Mouse (Mus musculus) heart, adult 2 months (tissue): ENCODE measurements around the gene Camkk2. TPM values are rescaled to one million over a fixed set of nuclear protein-coding genes. Genes with fewer than 3 reads are reported as not detected.

Source experiments
- DNase-seq, 2 experiments: peaks; one replicate each; pipeline ENCODE4 v3.0.0; 2021
- H3K27ac ChIP-seq: fragments of 200-600 bp; 2 replicates; pipeline ENCODE4 v1.8.1; 2022
- H3K27me3 ChIP-seq: fragments of 200-500 bp; 2 replicates; pipeline ENCODE4 v1.6.1; 2012; ENCODE audit warnings: mild to moderate bottlenecking, low read length, inconsistent platforms, mixed read lengths; ENCODE audit not compliant: control insufficient read depth, insufficient read depth
- H3K36me3 ChIP-seq: fragments of 200-500 bp; 2 replicates; pipeline ENCODE4 v1.6.1; 2012; ENCODE audit warnings: low read length, inconsistent platforms; ENCODE audit not compliant: control insufficient read depth, insufficient read depth
- H3K4me1 ChIP-seq: fragments of 200-500 bp; 2 replicates; pipeline ENCODE4 v1.6.1; 2011; ENCODE audit warnings: low read length; ENCODE audit not compliant: control insufficient read depth, insufficient read depth
- H3K4me3 ChIP-seq: fragments of 200-600 bp; 2 replicates; pipeline ENCODE4 v1.8.1; 2022
- H3K79me2 ChIP-seq: fragments of 200-500 bp; replicated peaks from 2 replicates; pipeline ENCODE4 v1.6.1; 2012; ENCODE audit warnings: mild to moderate bottlenecking, inconsistent platforms, low read length, moderate library complexity, mixed read lengths; ENCODE audit not compliant: control insufficient read depth, insufficient read depth
- H3K9ac ChIP-seq: fragments of 200-500 bp; 2 replicates; pipeline ENCODE4 v1.6.1; 2012; ENCODE audit warnings: low read depth, mild to moderate bottlenecking, control low read depth, inconsistent platforms, low read length, mixed read lengths
- CTCF ChIP-seq: fragments of 200-600 bp; IDR thresholded peaks from 2 replicates; pipeline ENCODE4 v1.8.1; 2022; ENCODE audit warnings: antibody characterized with exemption, mild to moderate bottlenecking, moderate library complexity
- EP300 ChIP-seq: fragments of 200-500 bp; IDR thresholded peaks from 2 replicates; pipeline ENCODE4 v1.6.1; 2011; ENCODE audit warnings: low read depth, low read length, control low read depth; ENCODE audit not compliant: insufficient read depth
- POLR2A ChIP-seq: fragments of 200-500 bp; IDR thresholded peaks from 2 replicates; pipeline ENCODE4 v1.6.1; 2011; ENCODE audit warnings: mild to moderate bottlenecking, low read depth, low read length, control low read depth; ENCODE audit not compliant: insufficient read depth
- WGBS: fragments of 180-500 bp; shearing (Covaris S2); methylation state at CpG from one replicate; pipeline ENCODE4 v1.1.7; 2018; 5-methylcytosine and 5-hydroxymethylcytosine counted together
- intact Hi-C: fragments of 180-260 bp; cut with DNase I; formaldehyde crosslinking; loops from one replicate; pipeline ENCODE4 v1.15.1; 2025
- polyA plus RNA-seq: library from polyadenylated mRNA; depleted of rRNA; stranded (reverse); fragments of >200 nt; gene quantifications from 2 replicates; pipeline ENCODE4 v1.2.3, GENCODE M21; 2012
- total RNA-seq, 2 experiments: library from RNA; stranded (reverse); gene quantifications; 2 replicates each; pipeline ENCODE4 v1.2.3; 2021

Gene Camkk2
- total and polyA plus RNA-seq, 3 experiments: 9.3 to 13.6 (median 10.2) TPM

DNA sequence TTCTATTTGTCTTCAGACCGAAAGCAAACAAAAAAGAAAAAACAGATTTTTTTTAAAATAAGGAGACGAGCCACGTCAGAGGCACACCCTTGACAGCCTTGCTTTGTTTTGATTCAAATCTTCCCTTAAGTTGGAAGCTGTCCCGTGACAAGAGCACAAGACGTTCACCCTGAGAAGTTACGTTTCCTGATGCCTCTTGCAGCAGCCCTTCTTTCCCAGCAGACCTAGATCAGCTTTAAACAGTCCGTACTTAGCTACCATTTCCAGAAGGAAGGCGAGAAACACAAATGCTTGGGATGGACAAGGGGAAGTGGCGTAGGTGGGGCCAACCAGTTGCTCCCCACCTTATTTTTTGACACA is 80.5 kb downstream of the Camkk2 start:
- Histone ChIP-seq H3K27ac (peak overlapping the region; percentile 28), H3K4me1 (peaks cover 2% of the 10 kb centered on the region), H3K4me3 (no peak overlapping the region), H3K79me2 (no peaks in the 10 kb centered on the region), H3K27me3 (no peaks in the 10 kb centered on the region), H3K36me3 (no peaks in the 10 kb centered on the region), H3K9ac (no peak overlapping the region)
- 52% methylated on average over 9 of the region's 9 CpGs for WGBS
- TF ChIP-seq CTCF (no peak), POLR2A (no peak), EP300 (no peak)
- intact Hi-C loops: no loop called here
- no peak for DNase-seq

DNA sequence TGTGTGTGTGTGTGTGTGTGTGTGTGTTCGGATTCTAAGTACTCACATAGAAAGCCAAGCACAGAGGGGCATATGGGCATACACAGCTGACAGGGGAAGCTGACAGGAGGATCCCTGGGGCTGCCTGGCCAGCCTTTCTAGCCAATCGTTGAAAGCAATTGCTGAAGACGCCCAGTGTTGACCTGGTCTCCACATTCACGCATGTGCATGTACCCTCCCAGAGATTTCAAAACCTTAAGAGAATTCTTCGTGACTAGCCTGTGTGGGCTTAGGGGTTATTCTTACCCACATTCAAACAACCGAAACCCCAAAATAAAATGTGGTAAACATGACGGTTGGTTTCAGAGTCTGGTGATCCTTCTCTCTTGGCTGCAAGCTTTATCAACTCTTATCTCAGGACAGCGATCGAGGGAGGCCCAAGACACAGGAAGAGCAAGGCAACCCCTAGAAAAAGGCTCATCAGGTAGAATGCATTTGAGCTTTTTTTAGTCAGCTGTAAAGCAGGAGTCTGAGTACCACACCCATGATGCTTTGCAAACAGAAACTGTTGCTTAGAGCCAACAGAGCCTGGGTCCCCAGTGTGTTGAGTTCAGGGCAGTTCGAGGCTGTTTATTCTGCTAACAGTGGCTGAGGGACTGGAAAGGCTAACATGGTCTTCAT is 81.0 kb downstream of the Camkk2 start:
- peak in 1 of 2 experiments; percentile 21 for DNase-seq
- H3K4me3 ChIP-seq: no peak overlapping the region
- no peaks in the 10 kb centered on the region for H3K36me3 ChIP-seq
- no peaks in the 10 kb centered on the region for H3K27me3 ChIP-seq
- no peak for TF ChIP-seq EP300
- no peak for TF ChIP-seq POLR2A
- TF ChIP-seq CTCF: no peak
- H3K9ac ChIP-seq: no peak overlapping the region; the same call in 1 of the 2 replicates
- H3K27ac ChIP-seq: no peak overlapping the region; the same call in 1 of the 2 replicates
- WGBS: 61% methylated on average over 10 of the region's 10 CpGs
- peaks cover 3% of the 10 kb centered on the region for H3K4me1 ChIP-seq
- intact Hi-C loops: no loop called here
- no peaks in the 10 kb centered on the region for H3K79me2 ChIP-seq

DNA sequence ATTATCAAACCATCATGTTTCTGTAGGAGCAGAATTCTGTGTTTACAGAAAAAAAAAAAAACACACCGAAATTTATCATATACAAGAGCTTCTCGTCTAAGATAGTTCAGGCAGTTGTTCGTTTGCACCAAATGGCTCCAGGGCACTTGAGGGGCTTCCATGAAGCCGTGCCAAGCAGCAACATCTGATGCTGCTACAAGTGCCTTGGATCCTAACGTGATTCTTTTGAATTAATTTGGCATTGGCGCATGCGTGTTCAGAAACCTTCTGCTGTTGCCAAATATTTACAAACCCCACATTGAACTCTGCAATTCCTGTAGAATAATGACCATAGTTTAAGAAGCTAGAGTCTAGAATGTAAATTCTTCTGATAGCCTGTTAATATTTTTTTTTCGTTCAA is 83.7 kb downstream of the Camkk2 start:
- Histone ChIP-seq H3K36me3 (no peaks in the 10 kb centered on the region), H3K79me2 (no peaks in the 10 kb centered on the region), H3K4me1 (peaks cover 3% of the 10 kb centered on the region), H3K27me3 (no peaks in the 10 kb centered on the region), H3K4me3 (no peak overlapping the region), H3K9ac (no peak overlapping the region), H3K27ac (no peak overlapping the region)
- TF ChIP-seq EP300: no peak
- no peak for DNase-seq
- WGBS: 90% methylated on average over 8 of the region's 8 CpGs
- intact Hi-C loops: no loop called here

DNA sequence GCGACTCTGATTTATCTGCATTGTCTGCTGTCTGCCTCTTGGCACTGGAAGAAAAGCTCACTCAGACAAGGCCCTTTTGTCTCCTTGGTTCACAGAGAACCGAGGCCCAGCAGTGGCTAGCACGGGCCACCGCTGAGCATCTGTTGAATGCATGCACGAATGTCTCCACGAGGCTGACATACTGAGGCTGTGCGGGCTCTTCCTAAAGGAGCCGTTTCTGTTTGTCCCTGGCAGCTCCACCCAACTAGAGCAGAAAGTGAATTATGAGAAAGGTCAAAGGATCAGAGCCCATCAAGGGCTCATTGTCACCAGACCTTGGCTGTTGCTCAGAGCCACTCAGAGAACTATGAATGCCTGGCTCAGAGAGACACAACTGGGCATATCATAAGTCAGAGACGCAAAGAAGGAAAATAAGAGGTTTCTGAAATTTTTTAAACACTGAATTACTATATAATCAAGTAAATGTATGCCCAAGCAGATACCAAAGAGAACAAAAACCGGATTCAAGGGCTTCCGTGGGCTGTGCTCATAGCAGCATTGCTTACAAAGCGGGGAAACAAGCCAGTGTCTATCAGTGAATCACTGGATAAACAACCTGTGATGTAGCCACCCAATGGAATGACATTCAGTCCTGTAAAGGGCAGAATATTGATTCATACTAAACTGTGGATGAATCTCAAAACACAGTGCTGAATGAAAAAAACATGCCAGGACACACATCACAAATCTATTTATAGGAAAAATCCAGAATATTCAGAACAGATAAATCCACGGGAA is 85.6 kb downstream of the Camkk2 start:
- Histone ChIP-seq H3K4me3 (no peak overlapping the region), H3K27me3 (no peaks in the 10 kb centered on the region), H3K9ac (no peak overlapping the region), H3K36me3 (no peaks in the 10 kb centered on the region), H3K27ac (peak overlapping the region; percentile 55), H3K4me1 (peaks cover 3% of the 10 kb centered on the region; the same call in 1 of the 2 replicates), H3K79me2 (no peaks in the 10 kb centered on the region)
- TF ChIP-seq POLR2A (no peak), EP300 (no peak), CTCF (no peak)
- 28% methylated on average over 13 of the region's 13 CpGs for WGBS
- peak in 1 of 2 experiments; percentile 12 for DNase-seq
- intact Hi-C loops: no loop called here

DNA sequence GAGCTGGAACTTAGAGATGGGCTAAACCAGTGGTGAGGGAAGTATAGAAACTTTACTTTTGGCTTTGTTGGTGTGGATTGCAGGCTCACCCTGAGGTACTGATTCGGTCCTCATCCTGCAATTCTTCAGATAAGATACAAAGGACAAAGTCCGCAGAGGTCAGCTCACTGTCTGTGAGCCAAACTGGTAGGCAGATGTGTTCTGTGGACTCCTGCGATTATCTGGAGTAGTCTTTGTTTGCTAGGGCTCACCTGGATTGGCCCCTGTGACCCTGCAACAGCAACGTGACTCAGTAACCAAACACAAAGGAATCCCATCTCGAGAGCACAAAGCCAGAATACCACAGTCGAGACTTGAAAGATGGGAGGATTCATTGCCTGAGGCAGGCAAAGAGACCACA is 88.7 kb downstream of the Camkk2 start:
- Histone ChIP-seq H3K4me3 (no peak overlapping the region), H3K79me2 (no peaks in the 10 kb centered on the region), H3K27ac (no peak overlapping the region), H3K9ac (no peak overlapping the region), H3K27me3 (no peaks in the 10 kb centered on the region), H3K4me1 (peaks cover 3% of the 10 kb centered on the region; the same call in 1 of the 2 replicates), H3K36me3 (no peaks in the 10 kb centered on the region)
- DNase-seq: no peak
- 48% methylated on average over 6 of the region's 6 CpGs for WGBS
- intact Hi-C loops: no loop called here
- TF ChIP-seq POLR2A (no peak), CTCF (no peak), EP300 (no peak)

DNA sequence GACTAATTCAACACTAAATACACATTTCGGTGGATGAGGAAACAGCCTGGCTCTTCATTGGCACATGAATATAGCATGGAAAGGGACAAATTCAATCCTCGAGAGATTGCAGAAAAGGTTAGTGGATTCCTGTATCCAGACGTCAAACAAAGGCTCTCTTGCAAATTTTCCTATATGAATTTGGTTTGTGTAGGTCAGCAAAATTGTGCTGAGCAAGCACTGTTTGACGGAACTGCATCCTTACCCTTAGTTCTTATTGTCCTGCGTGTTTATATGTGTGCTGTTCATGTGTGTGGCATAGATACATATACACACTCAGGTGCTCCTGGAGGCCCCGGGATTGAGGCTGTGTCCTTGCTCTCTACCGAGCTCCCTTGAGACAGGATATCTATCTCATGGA is 90.1 kb downstream of the Camkk2 start:
- Histone ChIP-seq H3K27me3 (no peaks in the 10 kb centered on the region), H3K36me3 (no peaks in the 10 kb centered on the region), H3K4me1 (peaks cover 3% of the 10 kb centered on the region; the same call in 1 of the 2 replicates), H3K4me3 (no peak overlapping the region), H3K9ac (no peak overlapping the region), H3K79me2 (no peaks in the 10 kb centered on the region), H3K27ac (no peak overlapping the region)
- intact Hi-C loops: no loop called here
- TF ChIP-seq EP300: no peak
- no peak for TF ChIP-seq CTCF
- TF ChIP-seq POLR2A: no peak
- no peak for DNase-seq
- 83% methylated on average over 7 of the region's 7 CpGs for WGBS
